Mouse (Mus musculus) lung, postnatal 36 days (tissue): ENCODE measurements around the gene Tesk2.
A peak's percentile ranks its signal among the peaks of the same experiment; 100 is the strongest.
"Not testable (repeated sequence)": the region's sequence is repeated elsewhere in the genome, so short reads cannot be mapped to it uniquely, and the experiment has no call there.

Source experiments
- DNase-seq: peaks from one replicate; pipeline ENCODE4 v3.0.0; 2022; ENCODE audit warnings: mixed read lengths

Tesk2 gene

GRCm38 (mm10) chr4:116796442-116797110, 75.8 kb downstream of the Tesk2 start:
- no peak for DNase-seq

DNA sequence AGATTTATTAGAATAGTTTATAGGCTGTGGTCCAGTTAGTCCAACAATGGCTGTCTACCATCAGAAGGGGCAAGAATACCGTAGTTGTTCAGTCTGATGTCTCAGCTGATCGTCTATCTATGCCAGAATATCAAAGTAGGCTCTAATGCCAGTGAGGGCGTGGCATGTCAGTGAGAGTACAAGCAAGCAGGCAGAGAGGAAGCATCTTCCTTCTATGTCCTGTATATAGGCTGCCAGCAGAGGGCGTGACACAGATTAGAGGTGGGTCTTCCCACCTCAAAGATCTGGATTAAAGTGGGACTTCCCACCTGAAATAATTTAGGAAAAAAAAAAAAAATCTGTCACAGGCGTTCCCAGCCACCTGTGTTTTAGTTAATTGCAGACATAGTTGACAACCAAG, 79.2 kb downstream of the Tesk2 start:
- peak; percentile 40 for DNase-seq

DNA sequence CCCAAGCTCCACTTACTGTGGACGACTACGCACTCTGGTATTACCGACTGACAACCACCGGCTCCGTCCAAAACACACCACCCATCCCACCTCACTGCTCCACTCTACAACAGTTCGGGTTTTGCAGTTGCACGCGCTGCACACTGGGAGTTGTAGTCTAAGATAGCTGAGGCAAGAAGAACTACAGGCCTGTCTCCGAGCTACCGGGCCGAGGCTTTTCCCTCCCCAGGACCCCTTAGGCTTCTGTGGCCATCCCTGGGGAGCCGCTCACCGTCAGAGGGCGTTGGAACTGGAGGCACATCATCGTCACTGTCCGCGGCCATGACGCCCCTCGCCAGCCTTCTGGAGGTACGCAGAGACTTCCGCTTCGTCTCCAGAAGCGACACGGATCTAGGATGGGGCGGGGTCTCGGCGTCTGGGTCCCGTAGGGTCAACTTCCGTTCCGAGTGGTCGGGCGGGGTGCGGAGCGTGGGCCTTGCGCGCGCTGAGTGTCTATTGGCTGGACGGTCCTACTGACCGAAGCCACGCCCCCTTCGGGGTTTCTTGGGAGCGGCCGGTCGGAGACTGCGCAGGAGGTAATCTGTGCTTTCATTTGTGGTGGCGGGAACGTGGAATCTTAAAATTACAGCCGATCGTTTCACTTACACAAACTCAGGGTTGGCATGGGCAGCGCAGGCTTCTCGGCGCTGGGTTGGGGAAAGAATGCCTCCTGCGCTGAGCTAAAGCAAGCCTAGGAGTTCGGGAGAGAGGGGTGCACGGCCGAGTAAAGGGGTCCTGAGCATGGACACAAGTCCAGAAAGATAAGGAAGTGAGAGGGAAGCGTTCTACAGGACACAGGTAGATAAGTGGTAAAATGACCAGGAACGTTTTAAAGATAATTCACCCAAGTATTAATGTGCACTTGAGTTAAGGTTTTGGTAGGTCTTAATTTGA, 86.7 kb downstream of the Tesk2 start, which contains the start of the genes Toe1 and Mutyh:
Gene Toe1 (minus strand): TSS at position 444 of the 933 bp plus-strand sequence.
Gene Mutyh (plus strand): TSS at position 527 of the 933 bp plus-strand sequence.
- peak; percentile 98 for DNase-seq

DNA sequence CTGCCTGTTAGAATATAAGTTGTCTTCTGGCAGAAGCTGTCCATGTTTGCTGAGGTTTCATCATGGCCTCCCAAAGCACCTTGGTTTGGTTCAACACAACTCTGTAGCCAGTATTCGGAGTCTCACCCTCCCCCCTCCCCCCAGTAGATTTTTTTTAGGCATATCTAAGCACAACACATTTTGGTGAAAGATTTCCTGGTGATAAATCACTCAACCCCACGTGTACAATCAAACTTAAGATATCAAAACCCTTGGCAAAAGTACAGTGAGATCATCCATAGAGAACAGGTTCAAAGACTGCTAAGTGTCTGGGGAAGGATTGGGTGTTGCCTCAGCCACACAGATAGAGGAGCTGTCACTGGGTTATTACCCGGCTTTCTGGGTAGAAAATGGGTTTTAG, 90.3 kb downstream of the Tesk2 start:
- DNase-seq, result no peak

GRCm38 (mm10) chr4:116815276-116815675, 94.5 kb downstream of the Tesk2 start:
- DNase-seq, result no peak

GRCm38 (mm10) chr4:116817486-116817885, 96.7 kb downstream of the Tesk2 start:
- no peak for DNase-seq

- no peak for DNase-seq
Observed at GRCm38 (mm10) chr4:116819968-116820901, 99.5 kb downstream of the Tesk2 start.

GRCm38 (mm10) chr4:116820902-116821693, 100.3 kb downstream of the Tesk2 start:
- peak; percentile 87 for DNase-seq

GRCm38 (mm10) chr4:116821694-116822016, 100.9 kb downstream of the Tesk2 start, which contains the start of gene Hpdl:
Hpdl (minus strand) TSS chr4:116821707.
- DNase-seq, result no peak

DNA sequence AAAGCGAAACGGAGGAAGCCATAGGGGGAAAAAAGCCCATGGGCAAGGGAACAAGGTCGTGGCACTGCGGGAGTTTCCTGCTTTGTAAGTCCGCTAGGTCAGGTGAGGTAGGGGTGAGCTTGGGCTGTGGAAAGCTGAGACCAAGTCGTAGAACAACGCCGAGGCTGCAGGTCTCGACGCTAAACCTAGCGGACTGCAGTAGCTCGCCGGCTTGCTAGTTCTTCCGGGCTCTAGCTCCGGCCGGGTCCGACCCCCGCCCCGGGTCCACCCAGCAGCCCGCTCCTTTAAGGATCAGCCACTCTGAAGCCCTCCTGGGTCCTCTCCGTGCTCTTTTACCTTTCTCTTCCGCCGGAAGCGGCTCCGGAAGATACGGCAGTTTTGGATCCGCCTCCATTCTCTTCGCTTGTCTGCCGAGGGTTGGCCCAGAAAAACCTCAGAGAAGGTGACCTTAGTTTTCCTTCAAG, 103.8 kb downstream of the Tesk2 start:
- peak; percentile 76 for DNase-seq

- peak; percentile 73 for DNase-seq
Observed at GRCm38 (mm10) chr4:116827819-116828218, 107.1 kb downstream of the Tesk2 start.

DNA sequence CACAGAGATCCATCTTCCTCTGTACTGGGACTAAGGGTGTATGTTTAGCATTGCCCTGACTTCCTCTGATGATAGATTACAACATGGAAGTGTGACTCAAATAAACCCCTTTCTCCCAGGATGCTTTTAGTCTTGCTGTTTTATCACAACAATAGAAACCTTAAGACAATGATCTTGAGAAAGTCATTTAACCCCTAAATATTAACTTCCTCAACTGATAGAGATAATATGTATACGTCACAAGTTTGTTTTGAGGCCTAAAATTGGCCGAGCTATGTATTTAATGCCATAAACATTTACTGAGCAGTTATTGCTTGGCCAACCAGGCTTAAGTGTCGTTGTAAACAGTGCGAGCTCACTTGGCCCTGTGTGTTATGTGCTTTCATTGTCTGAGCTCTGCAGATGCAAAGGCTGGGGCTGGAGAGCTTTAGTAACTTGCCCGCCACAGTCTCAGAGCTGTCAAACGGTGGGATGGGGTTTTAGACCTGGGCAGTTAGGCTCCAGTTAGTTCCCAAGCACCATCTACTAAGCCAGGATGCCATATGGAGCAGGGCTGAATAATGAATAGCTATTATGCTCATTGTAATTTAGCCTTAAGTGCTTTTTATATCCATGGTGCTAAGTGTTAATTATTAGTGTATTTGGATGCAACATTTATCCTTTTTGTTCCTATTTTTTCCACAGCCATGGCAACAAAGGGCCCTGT, 108.8 kb downstream of the Tesk2 start:
- peak; percentile 56 for DNase-seq

DNA sequence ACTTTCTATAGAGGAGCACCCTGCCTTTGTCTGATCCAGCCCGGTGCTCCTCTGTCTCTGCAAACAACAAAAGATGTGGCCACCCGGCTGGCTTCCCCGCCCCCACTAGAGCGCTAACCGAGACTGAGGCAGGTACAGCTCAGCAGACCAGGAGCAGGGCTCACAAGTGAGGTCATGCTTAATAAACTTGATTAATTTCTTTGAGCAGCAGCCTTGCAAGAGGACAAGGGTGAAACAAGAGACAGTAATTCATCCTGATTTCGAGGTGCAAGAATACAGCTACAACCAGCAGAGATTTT, 109.3 kb downstream of the Tesk2 start:
- no peak for DNase-seq

- no peak for DNase-seq
Observed at GRCm38 (mm10) chr4:116838999-116839398, 118.3 kb downstream of the Tesk2 start.

DNA sequence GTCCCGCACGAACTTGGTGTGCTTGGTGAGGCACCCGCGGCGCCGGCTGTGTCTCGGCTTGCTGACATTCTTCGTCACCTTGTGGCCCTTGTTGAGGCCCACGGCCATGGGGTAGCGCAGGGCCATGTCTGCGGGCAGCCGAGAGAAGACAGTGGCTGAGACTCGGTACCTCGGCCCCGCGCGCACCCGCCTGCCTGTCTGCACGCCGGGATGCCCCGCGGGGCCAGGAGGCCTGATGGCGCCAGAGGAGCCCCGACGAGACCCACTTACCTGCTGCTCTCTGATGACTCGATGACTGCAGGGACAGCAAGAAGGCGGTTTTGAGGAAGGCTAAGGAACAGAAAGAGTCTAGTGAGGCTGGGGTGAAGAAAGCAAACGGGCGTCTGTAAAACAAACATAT, 119.3 kb downstream of the Tesk2 start:
- DNase-seq, result not testable (repeated sequence)

DNA sequence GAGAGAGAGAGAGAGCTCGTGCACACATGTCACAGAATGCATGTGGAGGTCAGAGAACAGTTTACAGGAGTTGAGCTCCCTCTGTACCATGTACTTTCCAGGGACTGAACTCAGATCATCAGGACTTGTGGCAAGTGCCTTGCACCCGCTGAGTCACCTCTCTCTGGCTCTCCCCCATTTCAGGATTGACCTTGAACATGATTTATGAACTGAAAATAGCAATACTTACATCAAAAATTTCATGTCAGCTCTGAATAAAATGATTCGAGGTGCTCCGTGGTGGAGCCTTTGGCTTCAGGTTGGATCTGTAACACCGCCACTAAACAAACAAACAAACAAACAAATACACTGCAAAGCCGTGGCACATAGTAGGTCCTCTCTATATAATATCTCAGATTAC, 120.1 kb downstream of the Tesk2 start:
- no peak for DNase-seq

DNA sequence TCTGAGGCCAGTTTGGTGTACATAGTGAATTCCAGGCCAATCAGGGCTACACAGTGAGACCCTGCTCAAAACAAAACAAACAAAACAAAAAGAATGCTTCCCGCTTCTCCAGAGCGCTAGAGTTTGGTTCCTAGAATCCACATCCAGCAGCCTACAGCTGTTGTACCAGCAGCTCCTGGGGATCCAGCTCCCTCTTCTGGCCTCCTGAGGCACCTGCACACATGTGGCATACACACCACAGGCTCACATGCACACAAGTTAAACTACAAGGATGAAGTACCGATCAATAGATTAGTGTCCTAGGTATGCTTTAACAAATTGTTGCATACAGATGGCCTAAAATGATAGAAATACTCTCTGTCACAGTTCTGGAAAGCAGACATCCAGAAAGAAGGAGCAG, 123.6 kb downstream of the Tesk2 start:
- no peak for DNase-seq

- DNase-seq, result no peak
Observed at GRCm38 (mm10) chr4:116849901-116850300, 129.2 kb downstream of the Tesk2 start.

GRCm38 (mm10) chr4:116854286-116854685, 133.5 kb downstream of the Tesk2 start:
- DNase-seq, result no peak
